Mouse (Mus musculus): ENCODE results near the gene Hsph1. TPM values are rescaled to one million over a fixed set of nuclear protein-coding genes. Genes with fewer than 3 reads are reported as not detected.

Gene Hsph1
- polyA plus RNA-seq, 1 experiment, result 38.0 TPM

DNA sequence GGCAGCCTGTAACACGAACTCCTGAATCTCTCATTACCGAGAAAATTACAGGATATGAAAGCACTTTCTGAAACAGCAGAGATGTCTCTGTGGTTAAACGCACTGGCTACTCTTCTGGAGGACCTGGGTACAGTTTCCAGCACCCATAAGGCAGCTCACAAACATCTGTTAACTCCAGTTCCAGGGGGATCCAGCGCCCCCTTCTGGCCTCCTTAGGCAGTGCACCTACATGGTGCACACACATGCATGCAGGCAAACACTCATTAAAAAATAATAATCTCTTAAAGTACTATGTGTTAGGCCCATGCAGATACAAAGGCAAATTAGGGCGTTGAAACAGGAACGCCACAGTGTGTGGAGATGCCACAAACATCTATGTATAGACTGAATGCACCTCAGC lies 25.3 kb upstream of the Hsph1 start:
- Histone ChIP-seq H3K27me3 (ENCODE audit: control insufficient read depth, insufficient read depth, insufficient read length) (no peaks in the 10 kb centered on the region), H3K4me3 (no peak overlapping the region), H3K36me3 (ENCODE audit: control insufficient read depth, insufficient read depth) (no peaks in the 10 kb centered on the region), H3K4me2 (ENCODE audit: low read depth) (no peak overlapping the region), H3ac (ENCODE audit: control insufficient read depth, insufficient read length) (no peak overlapping the region), H3K79me2 (ENCODE audit: control insufficient read depth, insufficient read depth) (no peaks in the 10 kb centered on the region)
- TF ChIP-seq POLR2AphosphoS2 (IDR thresholded peaks at IDR 0.05; ENCODE audit: insufficient read length, low read depth), result no peak
- no peak for TF ChIP-seq MYOD1 (IDR thresholded peaks at IDR 0.05; ENCODE audit: control insufficient read depth in 1 of 3, insufficient read length in 2 of 3, low read depth in 2 of 3)
- no peak for TF ChIP-seq POLR2A (IDR thresholded peaks at IDR 0.05; ENCODE audit: insufficient read length, low read depth)
- no peak for TF ChIP-seq SRF (IDR thresholded peaks at IDR 0.05; ENCODE audit: control insufficient read depth, insufficient read length, low read depth)
- TF ChIP-seq MAX (IDR thresholded peaks at IDR 0.05; ENCODE audit: low read depth), result no peak
- TF ChIP-seq MYOG (IDR thresholded peaks at IDR 0.05; ENCODE audit: control insufficient read depth in 1 of 3, insufficient read depth in 1 of 3, insufficient read length in 2 of 3, low read depth in 2 of 3), result no peak
- no peak for TF ChIP-seq TCF3 (IDR thresholded peaks at IDR 0.05; ENCODE audit: insufficient read length, low read depth)
- TF ChIP-seq CEBPB (IDR thresholded peaks at IDR 0.05; ENCODE audit: insufficient read depth, poor library complexity, severe bottlenecking), result no peak
- TF ChIP-seq E2F4 (IDR thresholded peaks at IDR 0.05; ENCODE audit: insufficient read depth), result no peak
- TF ChIP-seq TCF12 (IDR thresholded peaks at IDR 0.05; ENCODE audit: insufficient read depth, poor library complexity, severe bottlenecking), result no peak
- no peak for TF ChIP-seq REST (IDR thresholded peaks at IDR 0.05; ENCODE audit: insufficient read depth, insufficient read length)
- TF ChIP-seq USF1 (IDR thresholded peaks at IDR 0.05; ENCODE audit: low read depth), result no peak

- no peak for TF ChIP-seq POLR2AphosphoS2 (IDR thresholded peaks at IDR 0.05; ENCODE audit: insufficient read length, low read depth)
- no peak for TF ChIP-seq MAX (IDR thresholded peaks at IDR 0.05; ENCODE audit: low read depth)
- no peak for TF ChIP-seq POLR2A (IDR thresholded peaks at IDR 0.05; ENCODE audit: insufficient read length, low read depth)
- TF ChIP-seq TCF3 (IDR thresholded peaks at IDR 0.05; ENCODE audit: insufficient read length, low read depth), result no peak
- no peak for TF ChIP-seq USF1 (IDR thresholded peaks at IDR 0.05; ENCODE audit: low read depth)
- TF ChIP-seq SRF (IDR thresholded peaks at IDR 0.05; ENCODE audit: control insufficient read depth, insufficient read length, low read depth), result no peak
- no peak for TF ChIP-seq MYOD1 (IDR thresholded peaks at IDR 0.05; ENCODE audit: control insufficient read depth in 1 of 3, insufficient read length in 2 of 3, low read depth in 2 of 3)
- TF ChIP-seq CEBPB (IDR thresholded peaks at IDR 0.05; ENCODE audit: insufficient read depth, poor library complexity, severe bottlenecking), result no peak
- TF ChIP-seq REST (IDR thresholded peaks at IDR 0.05; ENCODE audit: insufficient read depth, insufficient read length), result no peak
- TF ChIP-seq MYOG (IDR thresholded peaks at IDR 0.05; ENCODE audit: control insufficient read depth in 1 of 3, insufficient read depth in 1 of 3, insufficient read length in 2 of 3, low read depth in 2 of 3), result no peak
- no peak for TF ChIP-seq E2F4 (IDR thresholded peaks at IDR 0.05; ENCODE audit: insufficient read depth)
- no peak overlapping the region for H3ac ChIP-seq (ENCODE audit: control insufficient read depth, insufficient read length)
- no peaks in the 10 kb centered on the region for H3K79me2 ChIP-seq (ENCODE audit: control insufficient read depth, insufficient read depth)
These were observed 23.2 kb upstream of the Hsph1 start for GRCm38 (mm10) chr5:149659414-149659780.

GRCm38 (mm10) chr5:149658741-149659413 lies 22.7 kb upstream of the Hsph1 start:
- no peaks in the 10 kb centered on the region for H3K27me3 ChIP-seq (ENCODE audit: control insufficient read depth, insufficient read depth, insufficient read length)
- no peaks in the 10 kb centered on the region for H3K36me3 ChIP-seq (ENCODE audit: control insufficient read depth, insufficient read depth)
- TF ChIP-seq E2F4 (IDR thresholded peaks at IDR 0.05; ENCODE audit: insufficient read depth), result no peak
- TF ChIP-seq SRF (IDR thresholded peaks at IDR 0.05; ENCODE audit: control insufficient read depth, insufficient read length, low read depth), result no peak
- no peak for TF ChIP-seq MYOD1 (IDR thresholded peaks at IDR 0.05; ENCODE audit: control insufficient read depth in 1 of 3, insufficient read length in 2 of 3, low read depth in 2 of 3)
- TF ChIP-seq MYOG (IDR thresholded peaks at IDR 0.05; ENCODE audit: control insufficient read depth in 1 of 3, insufficient read depth in 1 of 3, insufficient read length in 2 of 3, low read depth in 2 of 3), result no peak
- TF ChIP-seq REST (IDR thresholded peaks at IDR 0.05; ENCODE audit: insufficient read depth, insufficient read length), result no peak
- TF ChIP-seq TCF12 (IDR thresholded peaks at IDR 0.05; ENCODE audit: insufficient read depth, poor library complexity, severe bottlenecking), result no peak
- TF ChIP-seq POLR2AphosphoS2 (IDR thresholded peaks at IDR 0.05; ENCODE audit: insufficient read length, low read depth), result no peak
- no peak for TF ChIP-seq TCF3 (IDR thresholded peaks at IDR 0.05; ENCODE audit: insufficient read length, low read depth)
- no peak for TF ChIP-seq POLR2A (IDR thresholded peaks at IDR 0.05; ENCODE audit: insufficient read length, low read depth)
- TF ChIP-seq MAX (IDR thresholded peaks at IDR 0.05; ENCODE audit: low read depth), result no peak
- TF ChIP-seq USF1 (IDR thresholded peaks at IDR 0.05; ENCODE audit: low read depth), result no peak
- TF ChIP-seq CEBPB (IDR thresholded peaks at IDR 0.05; ENCODE audit: insufficient read depth, poor library complexity, severe bottlenecking), result no peak
- no peak overlapping the region for H3K4me3 ChIP-seq
- H3K79me2 ChIP-seq (ENCODE audit: control insufficient read depth, insufficient read depth), result no peaks in the 10 kb centered on the region
- no peak overlapping the region for H3ac ChIP-seq (ENCODE audit: control insufficient read depth, insufficient read length)
- no peak overlapping the region for H3K4me2 ChIP-seq (ENCODE audit: low read depth)

More at GRCm38 (mm10) chr5:149659414-149659780, 23.2 kb upstream of the Hsph1 start:
- H3K36me3 ChIP-seq (ENCODE audit: control insufficient read depth, insufficient read depth), result no peaks in the 10 kb centered on the region
- no peak overlapping the region for H3K4me2 ChIP-seq (ENCODE audit: low read depth)
- H3K4me3 ChIP-seq, result no peak overlapping the region
- H3K27me3 ChIP-seq (ENCODE audit: control insufficient read depth, insufficient read depth, insufficient read length), result no peaks in the 10 kb centered on the region

- Histone ChIP-seq H3K27me3 (ENCODE audit: control insufficient read depth, insufficient read depth, insufficient read length) (no peaks in the 10 kb centered on the region), H3K36me3 (ENCODE audit: control insufficient read depth, insufficient read depth) (no peaks in the 10 kb centered on the region), H3ac (ENCODE audit: control insufficient read depth, insufficient read length) (no peak overlapping the region), H3K4me2 (ENCODE audit: low read depth) (no peak overlapping the region), H3K79me2 (ENCODE audit: control insufficient read depth, insufficient read depth) (no peaks in the 10 kb centered on the region), H3K4me3 (no peak overlapping the region)
- no peak for TF ChIP-seq MAX (IDR thresholded peaks at IDR 0.05; ENCODE audit: low read depth)
These were observed 21.8 kb upstream of the Hsph1 start for GRCm38 (mm10) chr5:149658022-149658421.

GRCm38 (mm10) chr5:149655636-149656035 lies 19.5 kb upstream of the Hsph1 start:
- Histone ChIP-seq H3K4me3 (no peak overlapping the region), H3K27me3 (ENCODE audit: control insufficient read depth, insufficient read depth, insufficient read length) (no peaks in the 10 kb centered on the region), H3K36me3 (ENCODE audit: control insufficient read depth, insufficient read depth) (no peaks in the 10 kb centered on the region), H3K79me2 (ENCODE audit: control insufficient read depth, insufficient read depth) (no peaks in the 10 kb centered on the region), H3ac (ENCODE audit: control insufficient read depth, insufficient read length) (no peak overlapping the region), H3K4me2 (ENCODE audit: low read depth) (no peak overlapping the region)
- no peak for TF ChIP-seq CEBPB (IDR thresholded peaks at IDR 0.05; ENCODE audit: insufficient read depth, poor library complexity, severe bottlenecking)
- no peak for TF ChIP-seq MAX (IDR thresholded peaks at IDR 0.05; ENCODE audit: low read depth)
- TF ChIP-seq E2F4 (IDR thresholded peaks at IDR 0.05; ENCODE audit: insufficient read depth), result no peak
- no peak for TF ChIP-seq POLR2A (IDR thresholded peaks at IDR 0.05; ENCODE audit: insufficient read length, low read depth)
- TF ChIP-seq SRF (IDR thresholded peaks at IDR 0.05; ENCODE audit: control insufficient read depth, insufficient read length, low read depth), result no peak
- no peak for TF ChIP-seq REST (IDR thresholded peaks at IDR 0.05; ENCODE audit: insufficient read depth, insufficient read length)
- TF ChIP-seq MYOG (IDR thresholded peaks at IDR 0.05; ENCODE audit: control insufficient read depth in 1 of 3, insufficient read depth in 1 of 3, insufficient read length in 2 of 3, low read depth in 2 of 3), result no peak
- TF ChIP-seq TCF3 (IDR thresholded peaks at IDR 0.05; ENCODE audit: insufficient read length, low read depth), result no peak
- TF ChIP-seq USF1 (IDR thresholded peaks at IDR 0.05; ENCODE audit: low read depth), result no peak
- TF ChIP-seq POLR2AphosphoS2 (IDR thresholded peaks at IDR 0.05; ENCODE audit: insufficient read length, low read depth), result no peak
- TF ChIP-seq TCF12 (IDR thresholded peaks at IDR 0.05; ENCODE audit: insufficient read depth, poor library complexity, severe bottlenecking), result no peak
- no peak for TF ChIP-seq MYOD1 (IDR thresholded peaks at IDR 0.05; ENCODE audit: control insufficient read depth in 1 of 3, insufficient read length in 2 of 3, low read depth in 2 of 3)
